Mouse (Mus musculus) thymus, postnatal 36 days (tissue): Measurements from ENCODE around the gene Zbtb16.

Experiments used
- DNase-seq, 2 experiments: peaks; one replicate each; pipeline ENCODE4 v3.0.0; 2022; ENCODE audit warnings: mixed read lengths in 2 of 2

Zbtb16 gene

DNA sequence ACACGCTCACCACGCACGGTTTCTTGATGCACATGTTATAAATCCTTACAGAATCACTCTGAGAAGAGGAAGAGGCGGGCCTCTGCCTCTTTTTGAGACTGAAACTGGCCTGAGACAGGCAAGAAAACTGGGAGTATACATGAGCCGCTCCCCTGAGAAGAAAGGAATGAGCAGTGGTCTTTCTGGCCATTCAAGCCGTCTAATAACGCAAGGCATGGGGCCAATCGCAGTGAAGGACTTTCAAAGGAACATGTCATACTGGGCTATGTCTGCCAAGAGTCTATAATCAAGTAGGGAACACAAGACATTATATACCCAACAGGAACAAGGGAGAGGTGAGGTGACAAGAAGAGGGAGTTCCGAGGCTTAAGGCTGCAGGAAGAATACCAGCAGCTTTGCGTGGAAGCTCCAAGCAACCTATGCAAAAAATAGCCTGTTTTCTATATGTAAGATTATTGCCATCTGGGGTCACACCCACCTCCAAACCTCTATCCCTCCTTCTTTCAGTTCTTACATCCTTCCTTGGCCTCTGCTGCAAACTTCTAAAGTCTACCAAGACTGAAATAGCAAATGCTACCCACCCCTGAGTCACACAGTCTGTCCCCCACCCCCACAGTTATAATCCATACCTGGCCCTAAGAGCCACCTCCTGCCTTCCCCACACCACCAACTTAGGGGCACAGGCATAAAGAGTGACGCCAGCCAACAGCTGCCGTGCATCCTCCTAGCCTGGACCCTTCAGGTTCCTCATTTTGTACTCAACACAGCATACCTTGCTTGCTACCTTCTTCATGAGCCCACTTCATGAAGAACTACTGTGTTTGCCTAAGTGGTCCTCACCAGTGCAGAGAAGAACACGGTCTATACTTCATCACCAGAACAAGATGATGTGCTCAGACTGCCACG, 74.0 kb downstream of the Zbtb16 start:
- DNase-seq: no peak

DNA sequence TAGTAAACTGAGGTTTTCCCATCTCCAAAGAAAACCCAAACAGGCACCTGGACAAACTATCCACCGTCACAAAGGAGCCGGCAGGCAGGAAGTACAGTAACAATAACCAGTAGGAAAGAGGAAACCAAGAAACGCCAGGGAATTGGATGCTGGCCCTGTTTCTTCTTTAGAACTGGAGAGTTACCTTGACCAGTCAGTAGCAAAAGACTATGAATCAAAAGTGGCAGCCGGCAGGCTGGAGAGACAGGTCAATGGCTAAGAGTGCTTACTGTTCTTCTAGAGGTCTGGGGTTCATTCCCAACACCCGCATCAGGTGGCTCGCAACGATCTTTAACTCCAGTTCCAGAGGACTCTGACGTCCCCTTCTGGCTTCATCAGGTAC, 74.9 kb downstream of the Zbtb16 start:
- DNase-seq: no peak

DNA sequence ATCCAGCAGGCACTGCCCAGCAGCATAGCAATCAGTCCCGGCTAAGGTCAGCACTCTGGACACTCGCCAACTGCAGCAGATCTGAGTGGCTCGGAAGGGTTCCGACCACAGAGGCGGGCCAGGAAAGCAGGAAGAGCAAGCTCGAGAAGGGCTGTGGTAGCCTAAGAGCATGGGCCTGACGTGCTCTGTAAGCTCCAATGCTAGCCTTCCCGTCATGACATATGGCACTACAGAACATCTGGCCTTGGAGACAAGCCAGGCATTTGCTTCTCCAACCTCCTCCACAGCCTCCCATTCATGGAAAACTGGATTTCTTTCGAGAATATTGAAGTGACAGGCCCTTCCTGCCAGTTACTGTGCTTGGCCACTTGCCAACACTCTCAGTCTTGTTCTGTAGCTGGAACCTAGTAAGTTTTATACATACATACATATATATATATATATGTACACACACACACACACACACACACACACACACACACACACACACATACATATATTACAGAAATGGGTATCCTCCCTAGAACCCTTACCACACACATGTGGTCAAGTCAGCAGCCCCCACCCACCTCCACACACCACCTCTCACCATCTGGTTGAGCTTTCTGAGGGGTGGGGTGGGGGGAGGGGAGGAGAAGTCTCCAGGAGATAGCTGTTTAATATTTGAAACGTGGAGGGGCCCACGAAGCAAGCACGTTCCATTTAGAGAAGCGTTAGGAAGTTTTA, 75.4 kb downstream of the Zbtb16 start:
- no peak for DNase-seq

DNA sequence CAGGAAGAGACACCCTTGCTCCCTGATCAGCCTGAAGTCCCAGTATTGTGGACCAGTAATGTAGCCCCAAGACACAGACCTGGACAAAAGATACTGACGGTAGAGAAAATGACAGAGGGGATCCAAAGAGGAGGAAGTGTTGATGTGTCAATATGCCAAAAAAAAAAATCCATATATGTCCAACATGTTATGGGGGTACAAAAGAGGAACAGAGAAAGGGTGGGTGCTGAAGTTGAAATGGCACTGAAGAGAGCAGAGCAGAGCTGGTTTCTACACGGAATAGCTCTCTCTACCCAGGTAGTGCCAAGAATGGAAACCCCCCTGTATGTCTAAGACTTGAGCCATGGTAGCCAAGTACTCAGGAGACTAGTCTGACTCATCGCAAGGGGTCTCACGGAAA, 76.9 kb downstream of the Zbtb16 start:
- DNase-seq: no peak

DNA sequence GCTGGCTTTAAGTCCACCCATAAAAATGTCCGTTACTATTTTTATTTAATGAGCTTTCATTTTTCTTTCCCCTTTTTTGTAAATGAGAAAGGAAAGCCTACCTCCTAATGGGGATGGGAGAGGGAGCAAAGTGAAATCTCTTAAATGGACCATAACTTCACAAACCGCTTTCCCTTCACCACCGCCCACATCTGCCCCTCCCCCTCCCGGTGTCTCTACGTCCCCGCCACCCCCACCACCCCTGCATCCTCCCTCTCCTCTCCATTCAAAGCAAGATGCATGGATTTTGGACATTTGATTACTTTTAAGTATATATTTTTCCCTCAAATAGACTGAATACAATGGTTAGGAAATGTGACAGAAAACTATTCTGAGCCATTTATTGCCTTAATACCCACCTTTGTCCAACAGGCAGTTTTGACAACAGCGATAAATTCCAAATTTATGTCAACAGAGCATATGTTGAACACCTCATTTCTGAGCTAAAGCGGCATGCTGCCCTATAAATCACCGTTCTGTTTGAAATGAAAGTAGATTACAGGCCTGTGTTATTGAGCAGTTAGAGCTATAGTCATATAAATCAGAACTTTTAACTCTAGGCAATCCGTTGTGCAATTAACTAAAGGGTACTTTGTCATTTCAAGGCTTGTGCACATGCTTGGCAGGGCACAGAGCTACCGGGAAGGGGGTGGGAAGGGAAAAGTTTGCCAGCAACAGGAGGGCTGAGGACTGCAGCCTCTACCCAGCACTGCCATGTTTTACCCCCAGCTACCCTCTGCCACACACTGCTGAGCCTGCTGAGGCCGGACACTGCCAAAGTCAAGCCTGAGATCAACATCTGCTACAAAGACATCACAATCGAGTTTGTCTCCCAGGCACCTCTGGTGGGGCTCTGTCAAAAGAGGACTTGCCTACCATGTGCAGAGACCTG, 78.1 kb downstream of the Zbtb16 start:
- DNase-seq: no peak

DNA sequence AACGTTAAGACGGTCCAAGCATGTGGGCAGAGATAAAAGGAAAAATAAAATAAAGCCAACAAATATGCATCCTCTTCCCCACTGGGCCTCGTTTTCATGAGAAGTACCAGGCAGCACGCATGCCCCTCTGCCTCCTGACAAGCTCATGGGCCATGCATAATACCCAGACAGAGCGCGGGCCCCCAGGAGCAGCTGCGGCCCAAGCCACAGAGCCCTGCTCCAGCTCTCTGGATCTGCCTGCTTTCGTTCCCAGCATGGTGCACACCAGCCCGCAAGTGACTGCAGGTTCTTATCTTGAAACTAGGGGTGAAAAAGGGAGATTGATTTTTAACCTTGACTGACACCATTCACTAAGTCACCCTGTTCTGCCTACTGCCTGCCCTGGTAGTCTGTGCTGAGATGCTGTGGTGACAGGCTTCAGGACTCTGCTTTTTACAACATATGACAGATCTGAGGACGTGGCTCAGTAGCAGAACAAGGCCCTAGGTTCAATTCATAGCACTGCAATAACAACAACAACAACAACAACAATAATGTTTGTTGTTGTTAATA, 79.7 kb downstream of the Zbtb16 start:
- no peak for DNase-seq

DNA sequence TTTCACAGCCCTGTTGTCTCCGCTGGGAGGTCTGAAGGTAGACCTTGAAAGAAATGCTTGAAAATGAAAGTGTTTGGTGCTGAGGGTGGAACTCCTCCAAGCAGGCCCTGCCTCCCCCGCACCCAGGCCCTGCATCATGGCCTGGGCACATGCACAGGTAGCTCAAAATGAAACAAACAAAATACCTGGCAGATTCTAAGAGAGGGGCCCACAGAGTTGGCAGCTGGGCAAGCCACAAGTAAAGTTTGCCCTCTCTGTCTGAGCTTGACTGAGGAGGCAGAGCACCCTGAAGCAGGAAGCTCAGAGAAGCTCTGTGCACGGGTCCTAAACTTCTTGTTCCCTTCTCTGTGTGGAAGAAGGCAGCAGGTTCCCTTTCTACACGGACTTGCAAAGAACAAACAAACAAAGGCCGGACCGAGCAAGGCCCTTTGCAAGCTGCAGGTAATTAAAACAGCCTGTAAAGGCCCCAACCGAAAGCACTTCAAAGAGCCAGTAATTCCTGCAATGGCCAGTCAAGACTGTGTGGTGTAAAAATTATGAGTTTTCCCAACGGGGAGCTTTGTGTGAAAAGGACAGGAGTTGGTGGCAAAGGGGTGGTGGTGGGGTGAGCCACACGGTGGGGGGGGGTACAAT, 80.5 kb downstream of the Zbtb16 start:
- no peak for DNase-seq

DNA sequence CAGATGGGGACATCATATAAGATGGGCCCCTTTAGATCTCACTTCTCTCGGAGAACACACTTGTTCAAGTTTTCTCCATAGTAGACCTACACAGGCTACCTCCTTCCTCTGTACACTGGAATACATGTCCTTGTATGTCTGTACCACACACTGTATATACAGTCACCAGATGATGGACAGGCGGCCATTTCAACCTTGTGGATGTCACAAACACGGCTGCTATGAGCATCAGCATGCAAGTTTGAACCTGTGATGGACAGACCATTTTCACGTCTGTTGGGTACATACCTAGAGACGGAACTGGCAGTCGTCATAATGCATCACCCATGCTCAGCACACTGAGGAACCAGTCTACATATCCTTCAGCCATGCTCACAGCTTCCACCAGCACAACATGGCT, 81.6 kb downstream of the Zbtb16 start:
- DNase-seq: no peak

DNA sequence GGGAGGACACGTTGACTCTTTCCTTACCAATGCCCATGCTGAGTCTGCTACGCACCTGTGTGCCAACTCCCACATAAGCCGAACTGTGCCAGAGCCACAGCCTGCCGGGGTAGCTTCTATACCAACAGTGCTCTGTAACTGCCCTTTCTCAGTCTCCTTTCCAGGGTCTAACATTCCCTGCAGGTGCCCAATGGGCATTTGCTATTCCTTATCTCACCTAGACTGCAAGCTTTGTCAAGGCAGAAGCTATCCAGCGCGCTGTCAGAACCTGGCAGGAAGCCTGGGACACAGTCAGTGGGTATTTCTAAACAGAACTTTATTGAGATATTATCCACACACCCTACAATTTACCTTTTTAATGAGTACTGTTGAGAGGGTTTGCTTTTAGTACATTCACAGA, 82.1 kb downstream of the Zbtb16 start:
- DNase-seq: no peak

DNA sequence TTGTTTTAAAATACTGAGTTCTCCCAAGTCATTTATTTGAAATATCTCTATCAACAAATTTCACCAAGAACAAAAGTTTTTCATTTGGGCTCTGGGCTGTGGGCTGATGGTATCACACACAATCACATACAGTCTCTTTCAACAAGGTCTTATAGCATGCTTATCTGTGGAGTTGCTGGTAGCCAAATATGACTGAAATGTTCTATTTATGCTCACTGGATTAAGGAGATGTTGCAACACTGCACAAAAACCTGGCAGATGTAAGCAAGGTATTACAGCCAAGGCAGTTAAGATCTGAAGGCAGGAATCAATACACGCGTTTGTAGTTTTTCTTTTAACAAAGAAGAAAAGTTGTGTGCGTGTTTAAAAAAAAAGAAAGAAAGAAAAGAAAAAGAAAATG, 84.1 kb downstream of the Zbtb16 start:
- DNase-seq: no peak

DNA sequence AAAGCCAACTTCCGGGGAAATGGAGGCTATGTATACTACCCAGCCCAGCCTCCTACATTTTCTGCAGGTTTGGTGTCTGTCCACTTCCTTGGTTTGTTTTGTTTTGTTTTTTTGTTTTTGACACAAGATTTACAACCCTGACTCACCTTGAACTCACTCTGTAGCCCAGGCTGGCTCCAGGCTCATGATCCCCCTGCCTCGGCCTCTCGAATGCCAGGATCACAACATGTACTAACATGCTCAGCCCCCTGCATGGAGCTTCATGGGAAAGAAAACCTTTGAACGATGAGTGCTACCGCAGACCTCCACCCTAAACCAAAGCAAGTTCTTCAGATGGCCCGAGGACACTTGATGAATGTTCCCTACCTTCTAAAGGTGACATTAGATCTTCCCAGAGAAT, 86.4 kb downstream of the Zbtb16 start:
- DNase-seq: no peak

DNA sequence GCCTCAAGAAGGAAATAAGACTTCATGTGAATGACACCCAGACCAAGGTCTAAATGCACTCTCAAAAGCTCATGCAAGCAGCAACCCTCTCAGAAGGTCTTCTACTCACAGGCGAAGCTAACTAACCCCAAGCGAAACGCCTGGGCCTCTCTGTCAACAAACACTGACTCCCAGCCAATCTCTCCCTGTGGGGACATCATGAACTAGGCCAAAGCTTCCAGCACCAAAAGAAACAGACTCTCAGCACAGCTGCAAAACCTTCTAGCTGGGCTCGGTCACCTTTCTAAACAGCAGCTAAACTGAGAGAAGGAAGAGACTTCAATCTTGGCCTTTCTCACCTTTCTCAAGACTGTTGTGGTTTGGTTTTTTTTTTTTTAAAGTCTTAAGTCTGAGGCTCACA, 86.9 kb downstream of the Zbtb16 start:
- DNase-seq: no peak

DNA sequence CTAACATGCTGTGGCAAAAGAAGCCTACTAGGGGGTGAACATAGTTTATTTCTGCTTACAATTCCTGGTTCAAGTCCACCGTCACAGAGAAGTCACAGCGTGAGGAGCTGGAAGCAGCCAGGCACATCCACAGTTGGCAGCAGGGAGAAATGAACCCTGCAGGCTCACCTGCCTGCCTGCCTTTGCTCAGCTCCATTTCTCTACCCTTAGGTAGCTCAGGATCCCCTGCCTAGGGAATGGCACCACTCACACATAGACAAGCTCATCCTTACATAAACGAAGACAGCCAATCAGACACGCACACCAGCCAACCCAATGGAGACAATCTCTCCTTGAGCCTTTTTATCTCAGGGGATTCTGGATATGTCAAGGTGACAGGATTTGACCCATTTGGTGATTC, 87.3 kb downstream of the Zbtb16 start:
- DNase-seq: no peak

DNA sequence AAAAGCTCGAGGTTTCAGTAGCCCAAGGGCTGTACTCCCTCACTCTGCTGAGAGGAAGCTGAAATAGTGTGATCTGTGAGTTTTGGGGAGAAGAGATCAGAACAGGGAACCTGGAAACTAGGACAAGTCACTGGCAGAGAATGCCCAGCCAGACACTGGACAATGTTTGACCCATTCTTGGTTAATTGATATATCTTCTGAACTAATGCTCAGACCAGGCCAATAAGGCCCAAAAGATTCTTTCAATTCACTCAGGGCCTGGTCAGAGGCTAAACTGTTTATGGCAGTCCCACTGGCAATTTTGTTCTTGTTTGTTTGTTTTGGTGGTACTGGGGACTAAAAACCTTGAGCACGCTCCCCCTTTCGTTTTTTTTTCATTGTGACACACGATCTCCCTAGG, 87.8 kb downstream of the Zbtb16 start:
- DNase-seq: no peak

DNA sequence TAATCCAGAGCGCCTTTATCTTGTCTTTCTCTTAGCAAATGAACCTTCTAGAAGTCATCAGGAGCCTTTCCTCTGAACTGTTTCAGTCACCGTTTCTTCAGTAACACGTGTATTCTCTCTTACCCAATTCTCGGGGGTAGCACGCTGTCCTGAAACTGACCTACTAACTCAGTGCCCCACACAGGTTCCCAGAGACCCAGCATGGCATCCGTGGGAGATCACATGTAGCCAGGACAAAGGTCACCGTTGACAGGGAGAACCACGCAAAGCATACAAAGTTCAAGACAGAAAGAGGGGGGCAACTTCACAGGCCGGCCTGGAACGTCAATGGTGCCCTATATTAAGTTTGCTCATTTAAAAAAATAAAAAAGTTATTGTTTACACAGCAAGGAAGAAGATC, 89.5 kb downstream of the Zbtb16 start:
- no peak for DNase-seq

DNA sequence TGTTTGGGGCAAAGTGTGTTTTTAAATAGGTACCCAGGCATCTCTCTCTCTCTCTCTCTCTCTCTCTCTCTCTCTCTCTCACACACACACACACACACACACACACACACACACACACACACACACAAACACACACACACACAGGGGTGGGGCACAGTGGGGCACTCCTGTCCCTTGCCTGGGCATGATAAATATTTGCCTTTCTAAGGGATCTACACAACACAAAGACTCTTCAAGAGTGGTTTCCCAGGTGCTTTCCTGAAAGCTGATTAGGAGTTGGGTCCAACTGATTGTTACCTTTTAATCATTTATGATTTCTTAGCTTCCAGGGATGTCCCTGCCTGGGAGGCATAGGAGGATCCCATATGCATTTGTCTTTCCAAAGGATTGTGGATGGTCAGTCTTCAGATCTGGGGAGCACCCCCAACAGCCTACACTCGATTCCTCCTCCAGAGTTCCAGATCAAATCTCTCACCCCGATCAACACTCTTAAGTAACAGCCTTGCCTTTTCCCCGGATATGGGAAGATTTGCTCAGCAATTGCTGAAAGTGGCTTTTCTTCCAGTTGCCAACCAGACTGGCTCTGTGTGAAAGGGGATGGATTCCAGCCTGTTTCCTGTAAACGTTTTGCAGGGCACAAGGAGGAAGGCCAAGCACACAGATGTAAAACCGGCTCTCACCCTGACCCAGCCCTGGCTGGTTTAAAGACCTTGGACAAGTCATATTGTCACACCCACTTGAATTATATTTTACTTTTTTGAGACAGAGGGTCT, 90.5 kb downstream of the Zbtb16 start:
- DNase-seq: no peak

DNA sequence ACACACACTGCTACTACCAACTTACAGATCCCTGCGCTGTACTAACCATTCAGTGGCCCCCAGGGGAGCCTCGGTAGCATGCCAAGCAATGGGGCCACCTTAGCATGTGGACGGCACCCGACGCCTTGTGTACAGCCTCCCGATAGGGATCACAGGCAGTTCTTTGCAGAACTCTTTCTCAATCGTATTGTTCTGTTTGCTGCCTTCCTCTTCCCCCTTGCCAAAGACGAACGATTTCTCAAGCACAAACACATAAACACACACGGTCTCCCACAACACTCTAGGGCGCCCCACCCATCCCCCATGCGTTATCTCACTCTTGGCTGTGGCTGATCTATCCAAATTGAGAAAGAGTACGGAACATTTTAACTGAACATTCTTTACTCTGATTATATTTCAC, 91.1 kb downstream of the Zbtb16 start:
- DNase-seq: no peak

DNA sequence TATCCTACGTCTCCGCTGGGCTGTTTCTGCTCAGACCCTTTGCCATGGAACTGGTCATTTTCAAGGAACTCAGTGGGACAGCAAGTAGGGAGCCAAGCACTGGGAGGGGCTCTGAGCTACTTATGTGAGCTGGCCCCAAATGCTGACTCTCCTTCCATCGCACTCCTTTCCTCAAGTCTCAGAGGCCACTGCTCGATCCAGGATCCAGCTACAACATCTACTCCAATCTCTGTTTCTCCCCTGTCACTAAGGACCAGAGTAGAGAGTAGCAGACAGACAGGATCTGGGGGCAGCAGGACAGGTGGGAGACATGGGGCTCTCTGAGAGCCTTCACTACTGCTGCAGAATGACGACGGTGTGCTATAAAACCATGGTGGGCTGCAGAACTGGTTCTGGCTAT, 91.6 kb downstream of the Zbtb16 start:
- DNase-seq: no peak

DNA sequence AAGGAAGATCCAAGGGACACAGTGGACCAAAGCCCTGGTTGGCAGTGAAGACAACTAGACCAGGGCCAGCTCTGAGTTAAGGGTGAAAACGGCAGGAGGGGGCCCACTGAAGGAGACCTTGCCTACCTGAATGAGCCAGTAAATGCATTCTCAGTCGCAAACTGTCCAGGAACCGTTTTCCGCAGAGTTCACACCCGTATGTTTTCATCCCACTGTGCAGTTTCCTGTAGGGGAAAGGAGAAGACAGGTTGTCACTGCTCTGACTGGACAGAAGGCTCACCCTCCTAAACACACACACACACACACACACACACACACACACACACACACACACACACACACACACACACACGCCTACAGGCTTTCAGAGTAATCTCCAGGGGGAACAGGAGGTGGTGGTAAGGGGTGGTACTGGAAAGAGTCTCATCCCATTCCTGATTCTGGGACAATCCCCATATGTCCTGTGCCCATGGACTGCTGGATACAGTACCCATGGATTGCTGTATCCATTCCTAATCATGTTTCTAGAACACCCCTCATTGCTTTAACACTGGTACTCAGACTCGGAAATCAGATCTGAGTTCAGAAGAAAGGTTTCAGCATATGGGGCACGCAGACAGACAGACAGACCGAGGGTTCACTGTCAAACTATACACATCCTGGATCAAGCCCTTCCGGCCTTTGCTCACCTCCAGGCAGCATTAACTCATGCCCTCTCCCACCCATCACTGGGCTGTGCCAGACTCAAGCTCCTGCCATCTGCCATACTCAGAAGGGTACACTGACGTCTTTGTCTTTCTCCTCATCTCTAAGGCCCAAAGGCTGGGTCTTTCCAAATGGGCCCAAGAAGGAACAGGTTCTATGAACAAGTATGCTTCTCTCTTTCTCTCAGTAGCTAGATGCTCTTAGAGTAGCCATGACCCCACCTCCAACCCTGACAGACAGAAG, 92.4 kb downstream of the Zbtb16 start:
- no peak for DNase-seq

DNA sequence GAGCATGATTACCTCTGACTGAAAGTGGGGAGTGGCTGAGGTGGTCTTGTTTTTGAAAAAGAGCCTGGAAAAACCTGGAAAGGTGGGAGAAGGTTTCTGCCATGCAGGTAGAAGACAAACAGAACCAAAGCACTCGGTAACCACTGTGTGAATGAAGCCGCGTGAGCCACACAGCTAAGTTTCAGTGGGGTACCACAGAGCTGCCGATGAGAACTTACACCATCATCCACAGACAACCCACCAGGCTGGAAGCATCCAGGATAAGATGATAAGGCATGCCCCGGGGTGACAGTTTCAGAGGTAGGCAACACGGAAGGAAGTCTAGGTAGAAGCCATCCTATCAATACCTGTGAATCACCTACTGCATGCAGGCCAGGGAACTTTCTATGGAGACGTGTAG, 93.9 kb downstream of the Zbtb16 start:
- DNase-seq: no peak
